Mouse (Mus musculus): ENCODE results near the gene C3.

The C3 gene

DNA sequence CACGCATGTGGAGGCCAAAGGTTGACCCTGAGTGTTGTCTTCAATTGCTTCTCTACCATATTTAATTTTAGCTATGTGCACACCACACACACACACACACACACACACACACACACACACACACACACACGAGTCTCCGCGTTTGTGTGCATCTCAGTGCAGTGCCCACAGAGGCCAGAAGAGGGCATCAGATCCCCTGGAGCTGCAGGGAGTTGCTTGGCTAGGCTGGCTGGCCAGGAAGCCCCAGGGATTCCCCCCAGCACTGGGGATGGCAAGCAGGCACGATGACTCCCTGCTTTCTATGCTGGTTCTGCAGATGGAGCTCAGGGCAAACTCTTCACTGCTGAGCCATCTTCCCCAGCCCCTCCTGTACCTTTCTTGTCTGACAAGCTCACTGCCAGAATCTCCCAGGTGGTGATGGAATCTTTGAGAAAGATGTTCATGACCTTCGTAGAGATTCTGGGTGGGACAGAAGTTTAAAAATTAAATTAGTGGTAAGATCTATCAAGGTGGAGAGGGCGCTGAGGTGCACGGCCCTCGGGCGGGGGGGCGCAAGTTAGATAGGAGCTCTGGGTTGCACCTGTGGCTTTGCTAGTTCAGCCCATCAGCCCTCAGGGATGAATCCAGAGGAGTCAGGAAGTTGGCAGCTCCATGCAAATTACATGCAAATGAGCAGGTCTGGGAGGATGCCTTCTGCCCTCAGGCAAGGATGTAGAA, 8.6 kb downstream of the C3 start:
- DNase-seq, result peak; percentile 50

DNA sequence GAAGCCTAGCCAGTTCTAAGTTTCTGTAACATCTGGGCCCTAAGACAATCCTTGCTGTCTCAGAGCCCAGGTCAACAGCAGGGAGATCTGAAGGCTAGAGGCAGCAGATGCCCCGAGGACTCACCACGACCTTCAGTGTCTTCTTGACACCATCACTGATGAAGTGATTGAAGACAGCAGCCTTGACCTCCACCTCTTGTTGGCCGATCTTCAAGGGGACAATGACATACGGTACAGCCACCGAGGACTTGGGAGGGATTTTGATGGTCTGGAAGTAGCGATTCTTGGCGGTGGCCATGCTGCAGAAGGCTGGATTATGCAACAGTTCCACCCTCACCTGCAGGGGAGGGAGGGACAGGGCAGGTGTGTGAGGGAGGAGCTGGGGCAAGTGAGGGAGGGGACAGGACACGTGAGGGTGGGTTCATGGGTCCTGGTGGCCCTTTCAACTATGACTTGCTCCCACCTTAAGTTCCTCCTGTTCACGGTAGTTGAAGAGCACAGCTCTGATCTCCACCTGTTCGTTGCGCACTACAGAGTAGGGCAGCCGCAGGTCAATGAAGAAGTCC, 9.5 kb downstream of the C3 start:
- DNase-seq, result no peak

DNA sequence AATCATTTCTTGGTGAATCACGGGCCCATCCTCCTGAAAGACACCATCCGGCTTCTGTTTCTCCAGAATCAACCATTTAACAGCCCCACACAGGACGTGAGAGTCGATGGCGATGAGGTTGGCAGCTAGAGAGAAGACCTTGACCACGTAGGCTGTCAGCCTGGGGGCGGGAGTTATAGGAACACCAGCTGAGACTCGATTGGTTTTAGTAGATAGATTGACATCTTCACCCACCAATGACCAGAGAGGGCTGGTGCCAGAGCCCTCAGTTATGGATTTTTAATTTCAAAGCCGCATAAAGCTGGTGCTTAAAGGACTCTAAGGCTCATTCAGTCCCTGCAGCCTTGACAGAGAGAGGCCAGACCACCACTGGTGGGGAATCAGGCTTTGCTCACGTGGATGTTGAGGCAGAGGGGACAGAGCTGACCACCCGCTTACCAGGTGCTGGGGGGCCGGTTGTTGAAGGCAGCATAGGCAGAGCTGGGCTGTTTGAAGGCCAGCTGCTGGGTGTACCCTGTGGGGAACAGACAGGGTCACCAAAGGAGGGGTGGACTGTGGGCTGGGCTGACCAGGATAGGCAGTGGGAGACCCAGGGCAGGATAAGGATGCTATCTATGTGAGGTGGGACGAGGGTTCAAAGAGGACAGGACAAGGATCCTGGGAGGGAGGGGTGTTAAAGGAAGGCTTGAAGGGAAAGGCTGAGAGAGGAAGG, 13.1 kb downstream of the C3 start:
- DNase-seq, result no peak

DNA sequence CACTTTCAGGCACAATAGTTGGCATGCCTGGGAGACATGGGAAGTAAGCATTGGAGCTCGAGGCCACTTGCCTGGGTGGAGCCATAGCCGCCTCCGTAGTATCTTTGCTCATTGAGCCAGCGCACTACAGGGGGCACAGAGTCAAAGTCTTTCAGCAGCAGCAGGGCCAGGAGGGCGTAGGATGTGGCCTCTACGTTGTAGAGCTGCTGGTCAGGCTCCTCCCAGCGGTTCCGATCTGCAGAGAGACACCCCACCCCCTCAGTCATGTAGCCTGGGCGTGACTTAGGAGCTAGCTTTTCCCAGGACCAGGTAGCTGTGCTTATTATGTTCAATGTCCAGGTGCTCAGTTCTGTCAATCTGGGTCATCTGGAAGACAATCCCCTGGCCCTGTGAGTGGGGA, 16.4 kb downstream of the C3 start:
- no peak for DNase-seq

GRCm38 (mm10) chr17:57209330-57209729, 18.6 kb downstream of the C3 start:
- no peak for DNase-seq

- DNase-seq, result peak; percentile 69
These were observed 20.0 kb downstream of the C3 start for GRCm38 (mm10) chr17:57207938-57208337.

DNA sequence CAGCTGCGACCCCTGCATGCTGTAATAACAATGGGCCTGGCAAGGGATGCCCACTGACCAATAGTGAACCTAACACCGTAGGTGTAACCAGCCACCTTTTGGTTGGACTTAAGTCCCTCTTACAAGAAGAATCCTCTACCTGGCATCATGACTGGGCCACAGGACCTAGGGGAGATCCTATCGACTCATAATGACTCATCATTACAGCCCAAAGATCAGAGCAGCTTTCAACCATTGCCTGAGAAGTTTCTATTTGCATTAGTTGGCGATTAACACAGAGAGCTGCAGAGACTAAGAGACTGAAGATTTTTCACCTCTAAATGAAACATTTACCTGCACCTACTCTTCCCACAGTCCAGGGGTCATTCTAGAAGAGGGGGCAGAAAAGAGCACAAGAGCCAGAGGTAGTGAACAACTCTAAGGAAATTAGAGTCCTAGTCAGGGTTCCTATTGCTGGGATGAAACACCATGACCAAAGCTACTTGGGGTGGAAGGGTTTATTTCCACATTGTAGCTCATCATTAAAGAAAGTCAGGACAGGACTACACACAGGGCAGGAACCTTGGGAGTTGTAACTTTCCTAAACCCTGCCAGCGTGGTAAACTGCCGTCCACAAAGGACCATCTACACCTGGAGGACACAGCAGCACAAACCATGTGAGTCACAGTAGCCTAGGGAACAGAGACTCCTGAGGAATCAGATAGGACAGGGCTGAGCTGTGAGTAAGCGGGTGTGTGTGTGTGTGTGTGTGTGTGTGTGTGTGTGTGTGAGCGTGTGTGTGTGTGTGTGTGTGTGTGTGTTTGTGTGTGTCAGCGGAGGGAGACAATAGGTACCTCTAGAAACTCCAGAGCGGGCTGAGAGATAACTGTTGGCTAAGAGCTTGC, 25.9 kb downstream of the C3 start:
- DNase-seq, result peak; percentile 27

DNA sequence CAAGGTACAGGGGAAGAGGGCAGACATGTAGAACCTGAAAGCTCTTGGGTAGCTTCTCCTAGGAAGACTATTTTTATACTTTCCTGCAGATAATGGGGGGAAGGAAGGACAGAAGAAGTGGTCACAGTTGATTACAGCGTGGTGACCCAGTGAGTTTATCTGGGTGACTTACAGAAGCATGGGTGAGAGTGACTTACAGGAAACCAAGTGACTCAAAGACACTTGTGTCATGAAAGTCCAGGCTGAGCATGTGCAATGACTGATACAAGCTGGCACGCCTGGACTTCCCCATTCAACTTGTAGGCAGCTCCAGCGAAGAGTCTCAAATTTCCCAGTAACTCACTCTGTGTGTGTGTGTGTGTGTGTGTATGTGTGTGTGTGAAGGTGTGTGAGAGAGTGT, 29.7 kb downstream of the C3 start:
- no peak for DNase-seq

GRCm38 (mm10) chr17:57195326-57196010, 32.5 kb downstream of the C3 start:
- DNase-seq, result no peak

GRCm38 (mm10) chr17:57194771-57195170, 33.2 kb downstream of the C3 start:
- no peak for DNase-seq

DNA sequence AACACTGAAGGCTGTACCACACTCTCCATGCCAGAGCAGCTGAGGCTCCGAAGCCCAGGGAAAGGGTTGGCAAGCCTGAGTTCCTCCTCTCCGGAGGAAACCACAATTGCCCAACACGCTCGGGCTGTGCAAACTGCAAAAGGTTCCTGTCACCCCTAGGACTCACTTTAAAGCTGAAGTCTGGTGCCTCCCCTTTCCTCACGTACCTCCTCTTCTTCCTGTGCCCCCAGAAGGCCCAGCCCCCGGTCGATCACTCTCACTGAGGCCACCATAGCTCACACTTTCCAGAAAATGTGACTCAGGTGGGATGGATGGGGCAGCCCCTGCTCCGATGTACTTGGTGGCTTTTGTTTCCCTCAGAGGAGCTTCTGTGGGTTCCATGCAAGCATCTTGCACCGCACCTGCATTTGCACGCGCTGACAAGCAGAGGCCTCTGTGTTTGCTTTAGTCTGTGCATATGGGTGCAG, 33.9 kb downstream of the C3 start, which contains the start of gene Tnfsf14:
Gene Tnfsf14, minus strand, starts transcription at position 137 of the 467 bp plus-strand sequence.
- DNase-seq, result no peak

DNA sequence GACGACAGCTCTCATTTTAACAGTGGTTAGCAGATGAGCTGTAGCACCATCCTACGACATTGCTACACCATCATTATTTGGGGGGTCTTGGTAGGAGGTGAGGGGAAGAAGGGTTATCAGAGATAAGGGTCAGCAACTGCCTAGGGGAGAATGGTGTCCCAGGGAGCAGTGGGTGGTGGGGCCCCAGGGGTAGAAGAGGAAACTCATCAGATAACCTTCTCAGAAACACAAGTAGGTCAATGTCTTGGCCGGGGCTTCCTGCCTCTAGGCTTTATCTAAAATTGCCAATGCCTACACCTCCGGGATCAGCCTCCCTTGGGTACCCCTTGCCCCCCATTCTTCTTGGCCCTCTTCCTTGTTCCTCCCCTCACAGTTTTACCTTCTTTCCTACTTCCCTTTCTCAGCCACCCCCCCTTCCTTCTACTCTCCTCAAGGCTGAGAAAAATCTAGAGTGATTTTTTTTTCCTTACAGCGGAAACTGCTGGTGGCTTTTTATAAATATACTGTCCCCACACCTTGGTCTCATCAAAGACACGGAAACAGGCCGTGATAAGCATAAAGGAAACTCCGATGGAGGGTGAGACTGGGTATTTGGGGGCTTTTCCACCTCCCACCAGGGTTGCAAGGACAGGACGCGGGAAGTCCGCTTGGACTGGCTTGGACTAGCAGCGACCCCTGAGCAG, 39.3 kb downstream of the C3 start:
- no peak for DNase-seq

DNA sequence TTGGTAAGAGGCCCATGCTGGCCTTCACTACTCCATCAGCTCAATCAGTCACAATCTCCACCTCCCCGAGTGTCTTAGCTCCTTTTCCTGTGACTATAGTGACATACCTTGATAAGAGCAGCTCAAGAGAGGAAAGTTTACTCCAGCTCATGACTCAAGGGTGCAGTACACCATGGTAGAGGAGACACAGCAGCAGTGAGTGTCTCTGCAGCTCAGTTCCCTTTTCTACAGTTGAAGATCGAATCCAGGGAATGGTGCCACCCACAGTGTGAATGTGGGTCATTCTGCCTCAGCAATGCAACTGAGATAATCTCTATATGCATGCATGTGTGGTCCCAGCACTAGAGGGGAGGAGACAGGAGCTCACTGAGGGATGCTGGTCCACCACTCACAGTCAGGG, 42.3 kb downstream of the C3 start:
- no peak for DNase-seq

DNA sequence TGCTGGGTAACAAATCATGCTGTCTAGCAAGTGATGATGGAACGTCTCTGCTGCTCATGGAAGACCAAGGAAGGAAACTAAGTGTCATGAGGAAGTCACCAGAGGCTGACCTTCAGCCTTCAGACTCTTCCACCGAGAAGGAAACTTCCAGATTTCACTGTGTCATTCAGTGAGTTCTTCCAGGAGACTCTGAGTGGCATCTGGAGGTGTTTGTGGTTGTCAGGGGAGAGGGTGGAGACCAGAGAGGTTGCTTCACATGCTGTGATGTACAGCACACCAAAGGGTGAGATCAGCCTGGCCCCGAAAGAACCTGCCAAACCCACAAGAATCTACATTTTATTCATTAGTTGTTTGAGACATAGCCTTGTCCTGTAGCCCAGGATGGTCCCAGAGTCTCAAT, 45.1 kb downstream of the C3 start:
- no peak for DNase-seq

GRCm38 (mm10) chr17:57180363-57180762, 47.6 kb downstream of the C3 start:
- no peak for DNase-seq

DNA sequence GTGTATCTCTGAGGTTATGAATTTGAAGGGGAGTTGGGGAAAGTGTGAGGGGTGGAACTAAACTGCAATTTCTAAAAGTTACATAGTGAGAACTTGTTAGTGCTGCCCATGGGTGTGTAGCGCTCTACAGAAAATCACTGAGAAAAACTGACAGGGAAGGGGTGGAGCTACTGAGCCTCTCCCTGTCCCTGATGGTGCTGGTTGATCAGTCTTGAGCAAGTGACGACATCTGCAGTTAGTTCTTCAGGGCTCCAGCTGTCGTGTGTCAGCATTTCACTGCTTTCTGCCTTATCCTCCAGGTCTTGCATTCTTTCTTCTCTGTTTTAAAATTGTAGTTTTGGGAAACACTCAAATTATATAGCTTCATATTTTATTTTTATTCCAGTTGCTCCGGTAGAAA, 54.6 kb downstream of the C3 start:
- no peak for DNase-seq

- no peak for DNase-seq
These were observed 55.6 kb downstream of the C3 start for GRCm38 (mm10) chr17:57172378-57172777.

GRCm38 (mm10) chr17:57170616-57171260, 57.2 kb downstream of the C3 start:
- DNase-seq, result no peak

DNA sequence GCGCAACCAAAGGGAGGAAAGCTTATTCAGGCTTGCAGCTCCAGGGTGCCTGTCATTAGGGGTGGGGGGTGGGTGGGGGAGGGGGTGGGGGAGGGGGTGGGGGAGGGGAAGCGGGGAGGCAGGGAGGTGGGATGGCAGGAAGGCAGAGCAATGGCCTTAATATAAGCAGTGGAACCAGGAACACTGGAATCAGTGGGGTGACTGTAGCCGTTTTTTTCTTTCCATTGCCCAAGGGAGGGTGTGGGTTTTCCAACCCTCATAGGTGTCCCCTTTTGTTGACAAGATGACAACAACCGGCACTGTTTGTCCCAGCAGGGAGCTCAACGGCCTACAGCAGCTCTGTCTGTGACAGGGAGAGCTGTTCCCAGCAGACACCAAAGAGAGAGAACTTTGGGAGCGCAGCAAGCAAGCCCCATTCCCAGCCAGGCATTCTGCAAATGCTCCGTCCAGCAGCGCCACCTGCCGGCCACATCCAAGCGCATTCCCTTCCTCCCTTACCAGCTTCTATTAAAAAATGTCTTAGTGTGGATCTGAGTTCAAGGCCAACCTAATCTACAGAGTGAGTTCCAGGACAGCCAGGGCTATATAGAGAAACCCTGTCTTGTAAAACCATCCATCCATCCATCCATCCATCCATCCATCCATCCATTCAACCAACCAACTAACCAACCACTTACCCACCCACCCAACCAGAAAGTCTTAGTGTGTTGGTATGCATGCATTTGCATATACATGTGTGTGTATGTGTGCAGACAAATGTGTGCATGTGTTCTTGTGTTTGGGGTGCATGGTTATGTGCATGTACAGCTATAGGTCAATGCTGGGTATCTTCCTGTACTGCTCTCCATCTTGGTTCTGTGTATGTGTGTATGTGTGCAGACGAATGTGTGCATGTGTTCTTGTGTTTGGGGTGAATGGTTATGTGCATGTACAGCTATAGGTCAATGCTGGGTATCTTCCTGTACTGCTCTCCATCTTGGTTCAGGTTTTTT, 60.8 kb downstream of the C3 start:
- peak; percentile 59 for DNase-seq
